Mouse (Mus musculus) G1E-ER4 (cell line): ENCODE data around the gene Hs3st1. TPM values are rescaled to one million over a fixed set of nuclear protein-coding genes. Genes with fewer than 3 reads are reported as not detected.
"Not testable (repeated sequence)": the region's sequence is repeated elsewhere in the genome, so short reads cannot be mapped to it uniquely, and the experiment has no call there.

Source experiments
- GATA1 ChIP-seq: IDR thresholded peaks from one replicate; pipeline ENCODE4 v1.8.0; 2012; ENCODE audit warnings: low read length, inconsistent platforms
- polyA plus RNA-seq: library from polyadenylated mRNA; stranded (reverse); fragments of >175 nt; gene quantifications from 2 replicates; pipeline ENCODE4 v1.2.3, GENCODE M21; 2012

The Hs3st1 gene
- not detected in 2 replicates for polyA plus RNA-seq

GRCm38 (mm10) chr5:39755375-39755774, at the start of gene Hs3st1:
TSS of gene Hs3st1 (minus strand) at chr5:39755475.
- TF ChIP-seq GATA1 = not testable (repeated sequence)

GRCm38 (mm10) chr5:39804663-39805062, 49.4 kb upstream of the Hs3st1 start:
- TF ChIP-seq GATA1 = no peak

- no peak for TF ChIP-seq GATA1
Measured at GRCm38 (mm10) chr5:39803941-39804340, 48.7 kb upstream of the Hs3st1 start.

- TF ChIP-seq GATA1 = no peak
Measured at GRCm38 (mm10) chr5:39803457-39803856, 48.2 kb upstream of the Hs3st1 start.

DNA sequence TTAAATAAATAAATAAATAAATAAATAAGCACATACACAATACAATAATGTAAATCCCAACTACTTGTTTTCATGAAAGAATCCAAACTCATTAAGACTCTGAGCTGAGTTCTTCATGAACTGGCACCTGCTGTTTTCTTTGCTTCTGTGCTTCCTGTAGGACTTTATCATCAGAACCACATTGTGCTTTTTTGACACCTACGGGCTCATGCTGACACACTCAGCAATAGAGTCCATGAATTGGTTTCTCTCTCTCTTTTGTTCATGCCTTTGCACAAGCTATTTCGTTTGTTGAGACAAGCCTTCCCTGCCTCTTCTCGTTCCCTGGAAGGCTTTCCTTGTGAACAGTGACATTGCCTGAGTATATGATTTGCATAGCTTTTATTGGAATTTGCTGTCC, 46.8 kb upstream of the Hs3st1 start:
- TF ChIP-seq GATA1 = no peak

- TF ChIP-seq GATA1 = no peak
Measured at GRCm38 (mm10) chr5:39777094-39777710, 21.9 kb upstream of the Hs3st1 start.

DNA sequence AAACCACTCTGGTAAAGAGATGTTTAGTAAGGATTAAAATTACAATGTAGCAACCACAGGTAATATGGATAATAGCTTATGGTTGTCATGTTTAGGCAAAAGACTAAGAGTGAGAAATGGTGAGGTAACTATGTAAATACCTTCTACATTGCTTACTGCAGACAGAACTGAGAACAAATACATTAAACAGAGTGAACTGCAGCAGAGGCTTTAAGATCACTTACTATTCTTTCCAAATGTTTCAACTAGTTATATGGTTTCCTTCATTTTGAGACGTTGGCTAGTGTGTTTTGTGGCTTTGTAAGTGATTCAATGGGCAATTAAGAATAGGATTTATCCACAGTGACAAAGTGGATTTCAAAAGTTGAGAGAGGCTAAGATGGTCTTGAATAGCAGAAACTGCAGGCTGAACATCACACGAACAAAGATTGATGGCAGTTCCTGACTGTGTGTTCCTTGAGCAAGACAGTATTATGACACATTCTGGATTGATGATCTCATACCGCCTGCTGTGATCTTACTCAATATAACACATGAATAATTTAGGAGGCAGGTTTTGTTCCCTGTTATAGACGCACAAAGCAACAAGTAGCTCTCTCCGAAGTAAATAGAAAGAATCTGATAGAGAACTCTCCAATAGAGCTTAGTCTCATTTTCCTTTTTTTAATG, 16.5 kb upstream of the Hs3st1 start:
- no peak for TF ChIP-seq GATA1

- no peak for TF ChIP-seq GATA1
Measured at GRCm38 (mm10) chr5:39761682-39762456, 6.6 kb upstream of the Hs3st1 start.

GRCm38 (mm10) chr5:39758890-39759475, 3.7 kb upstream of the Hs3st1 start:
- TF ChIP-seq GATA1 = no peak

- no peak for TF ChIP-seq GATA1
Measured at GRCm38 (mm10) chr5:39736843-39737242, 18.4 kb downstream of the Hs3st1 start.

- no peak for TF ChIP-seq GATA1
Measured at GRCm38 (mm10) chr5:39733750-39734443, 21.4 kb downstream of the Hs3st1 start.

DNA sequence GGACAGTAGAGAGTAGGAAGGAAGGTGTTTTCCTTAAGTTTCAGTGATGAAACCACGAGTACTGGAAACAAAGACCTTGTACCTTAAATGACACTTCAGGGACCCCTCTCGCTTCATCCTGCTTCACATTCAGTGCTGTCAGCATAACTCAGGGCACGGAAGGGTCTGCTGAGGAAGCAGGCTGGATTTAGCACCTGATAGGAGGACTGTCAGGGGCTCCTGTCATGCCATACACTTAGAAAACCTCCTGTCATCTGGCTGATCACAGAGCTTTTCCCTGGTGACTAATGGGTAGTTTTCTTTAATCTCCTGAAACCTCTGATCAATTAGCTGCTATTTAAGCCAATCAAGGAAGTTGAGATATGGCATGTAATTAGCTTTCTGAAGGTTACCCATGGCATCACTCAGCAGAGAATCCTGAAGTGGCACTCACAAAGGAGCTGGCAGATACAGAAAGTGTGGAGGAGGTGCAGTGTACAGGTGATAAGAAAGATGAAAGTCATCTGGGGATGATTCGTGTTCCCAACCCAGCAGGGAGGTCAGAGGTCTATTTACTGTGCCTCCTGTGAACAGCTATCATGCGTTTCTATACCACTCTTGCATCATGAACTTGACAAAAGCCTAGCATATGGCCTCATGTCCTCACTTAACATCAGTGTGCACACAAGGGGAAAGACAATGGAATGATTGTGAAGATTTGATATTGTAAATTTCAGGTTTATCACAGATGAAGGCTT, 22.1 kb downstream of the Hs3st1 start:
- TF ChIP-seq GATA1 = no peak

DNA sequence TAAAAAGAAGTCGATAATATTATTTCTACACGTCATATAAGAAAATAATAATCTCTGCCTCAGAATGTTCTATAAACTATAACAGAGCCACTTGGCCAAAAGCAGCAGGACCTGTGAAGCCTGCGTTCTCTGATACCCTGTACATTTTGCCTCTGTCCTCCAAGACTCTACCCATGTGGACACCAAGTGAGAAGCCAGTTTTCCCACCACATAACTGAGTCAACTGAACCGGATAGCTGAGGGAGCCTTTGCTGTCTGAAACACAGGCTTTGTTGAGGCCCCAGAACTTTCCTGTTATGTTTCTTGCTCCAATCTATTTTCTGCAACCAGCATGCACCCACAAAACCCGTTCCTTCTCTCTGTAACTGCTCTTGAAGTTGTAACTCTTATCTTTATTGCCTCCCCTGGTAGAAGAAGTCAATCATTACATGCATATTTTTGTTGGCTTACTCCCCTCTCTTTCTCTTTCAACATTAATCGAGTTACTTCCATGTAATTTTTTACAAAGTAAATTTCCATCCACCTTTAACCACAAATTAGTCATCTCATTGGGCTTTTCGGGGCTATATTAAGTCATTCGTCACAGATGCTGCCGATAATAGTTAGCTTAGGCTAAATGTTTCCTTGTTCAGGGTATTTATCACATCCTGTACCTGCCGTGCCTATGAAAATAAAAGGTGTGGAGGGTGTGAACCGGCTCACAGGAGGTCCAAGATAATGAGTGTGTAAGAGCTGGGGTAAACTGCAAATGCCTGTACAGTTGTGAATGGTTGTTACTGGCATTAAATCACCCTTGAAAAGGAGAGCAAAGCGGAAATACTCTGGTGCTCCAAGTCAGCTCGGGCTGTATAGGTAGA, 39.4 kb downstream of the Hs3st1 start:
- no peak for TF ChIP-seq GATA1

GRCm38 (mm10) chr5:39715193-39715592, 40.1 kb downstream of the Hs3st1 start:
- TF ChIP-seq GATA1 = no peak
